Mouse (Mus musculus) hindbrain, embryonic 14.5 days (tissue): ENCODE measurements at regions not wholly inside any gene's neighbourhood (a gene's known extent, or its start where the extent isn't known, plus 50 kb on each side); places are given as distances from the start of the nearest gene placed in this dataset.

Experiments
- ATAC-seq: fragments of 200-750 bp; cut with Nextera tagmentation; 2 replicates; pipeline ENCODE4 v1.8.0; 2017; ENCODE audit warnings: moderate number of reproducible peaks, mild to moderate bottlenecking, moderate TSS enrichment, moderate library complexity; ENCODE audit not compliant: low FRiP score
- DNase-seq: peaks from one replicate; pipeline ENCODE4 v3.0.0-alpha.2; 2015; ENCODE audit warnings: low spot score
- H3K27ac ChIP-seq: fragments of 300-500 bp; sonication (generic); 2 replicates; pipeline ENCODE4 v1.5.1; 2014; ENCODE audit warnings: mild to moderate bottlenecking, moderate library complexity
- H3K27me3 ChIP-seq: fragments of 300-500 bp; sonication (generic); 2 replicates; pipeline ENCODE4 v1.6.1; 2014; ENCODE audit warnings: mild to moderate bottlenecking, low read length, mixed read lengths; ENCODE audit not compliant: control insufficient read depth, insufficient read depth
- H3K36me3 ChIP-seq: fragments of 300-500 bp; sonication (generic); replicated peaks from 2 replicates; pipeline ENCODE4 v1.6.1; 2014; ENCODE audit not compliant: control insufficient read depth, insufficient read depth
- H3K4me1 ChIP-seq: fragments of 300-500 bp; sonication (generic); replicated peaks from 2 replicates; pipeline ENCODE4 v1.6.1; 2014; ENCODE audit warnings: antibody characterized with exemption, low read length, mixed read lengths; ENCODE audit not compliant: control insufficient read depth, insufficient read depth
- H3K4me2 ChIP-seq: fragments of 300-500 bp; sonication (generic); replicated peaks from 2 replicates; pipeline ENCODE4 v1.6.1; 2014; ENCODE audit warnings: mild to moderate bottlenecking, moderate library complexity
- H3K4me3 ChIP-seq: fragments of 300-500 bp; sonication (generic); replicated peaks from 2 replicates; pipeline ENCODE4 v1.5.1; 2014; ENCODE audit warnings: mild to moderate bottlenecking, low read length
- H3K9ac ChIP-seq: fragments of 300-500 bp; sonication (generic); 2 replicates; pipeline ENCODE4 v1.6.1; 2014
- H3K9me3 ChIP-seq: fragments of 300-500 bp; sonication (generic); 2 replicates; pipeline ENCODE4 v1.6.1; 2016; ENCODE audit warnings: low read length; ENCODE audit not compliant: control insufficient read depth
- WGBS: fragments of 180-500 bp; shearing (Covaris S2); extraction: QIAGEN DNeasy Blood & Tissue Kit; methylation state at CpG from one replicate; pipeline ENCODE4 v1.1.7; 2014; 5-methylcytosine and 5-hydroxymethylcytosine counted together

DNA sequence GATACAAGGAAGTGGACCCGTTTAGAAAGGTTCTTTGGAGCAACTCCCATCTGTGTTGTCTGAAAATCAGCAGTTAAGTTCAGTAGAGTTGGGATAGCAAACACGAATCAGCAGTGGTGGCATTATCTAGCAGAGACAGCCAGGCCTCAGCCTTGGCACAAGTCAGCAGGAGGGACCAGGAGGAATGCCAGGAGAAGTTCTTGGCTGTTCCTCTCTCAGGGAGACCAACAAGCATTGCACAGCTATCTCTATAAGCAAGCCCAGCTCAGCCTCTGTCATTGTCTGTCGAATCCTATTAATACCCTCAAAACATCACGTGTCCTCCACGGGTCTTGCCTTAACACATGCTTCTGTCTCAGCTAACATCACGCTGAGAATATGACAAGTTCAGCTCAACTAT, 219.8 kb downstream of the Gm19935 start:
- ATAC-seq (no peak), DNase-seq (no peak)
- H3K4me2 ChIP-seq = no peak overlapping the region
- H3K27ac ChIP-seq = no peak overlapping the region
- 94% methylated on average over 6 of the region's 6 CpGs for WGBS
- no peak overlapping the region for H3K4me3 ChIP-seq
- H3K36me3 ChIP-seq = no peaks in the 10 kb centered on the region
- H3K4me1 ChIP-seq = no peaks in the 10 kb centered on the region
- H3K9me3 ChIP-seq = no peaks in the 10 kb centered on the region
- H3K27me3 ChIP-seq = no peaks in the 10 kb centered on the region
- no peak overlapping the region for H3K9ac ChIP-seq

GRCm38 (mm10) chr8:90579426-90579825, 231.3 kb upstream of the Tox3 start:
- H3K4me3 ChIP-seq = no peak overlapping the region
- no peaks in the 10 kb centered on the region for H3K36me3 ChIP-seq
- no peak for ATAC-seq
- no peak for DNase-seq
- no peak overlapping the region for H3K27ac ChIP-seq
- no peaks in the 10 kb centered on the region for H3K4me1 ChIP-seq
- no peak overlapping the region for H3K4me2 ChIP-seq
- no peaks in the 10 kb centered on the region for H3K27me3 ChIP-seq
- H3K9ac ChIP-seq = no peak overlapping the region
- 88% methylated on average over 4 of the region's 4 CpGs for WGBS
- H3K9me3 ChIP-seq = no peaks in the 10 kb centered on the region

DNA sequence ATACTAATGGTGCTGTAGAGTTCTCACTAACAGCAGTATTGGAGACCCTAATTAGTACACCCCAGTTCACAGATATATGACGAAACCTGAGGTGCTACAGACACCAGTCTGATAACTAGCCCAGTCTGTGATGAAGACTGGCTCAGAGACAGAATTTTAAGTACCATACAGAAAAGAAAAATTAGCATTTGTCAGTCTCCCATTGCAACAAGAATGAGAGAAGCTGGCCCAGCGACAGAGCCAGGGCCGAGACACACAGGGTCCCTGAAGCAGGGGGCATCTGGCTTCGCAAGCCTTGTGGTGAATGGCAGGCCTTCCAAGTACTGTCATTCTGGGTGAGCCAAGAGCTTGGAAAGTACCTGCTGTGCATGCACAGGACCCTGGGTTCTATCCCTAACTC, 228.8 kb upstream of the Tox3 start:
- Histone ChIP-seq H3K9ac (no peak overlapping the region), H3K4me2 (no peak overlapping the region), H3K36me3 (no peaks in the 10 kb centered on the region), H3K4me3 (no peak overlapping the region), H3K9me3 (no peaks in the 10 kb centered on the region), H3K27ac (no peak overlapping the region), H3K4me1 (no peaks in the 10 kb centered on the region), H3K27me3 (no peaks in the 10 kb centered on the region)
- peak; percentile 27; the same call in 1 of the 2 replicates for ATAC-seq
- no peak for DNase-seq
- 51% methylated on average over 4 of the region's 4 CpGs for WGBS

- Histone ChIP-seq H3K27ac (no peak overlapping the region), H3K9me3 (no peaks in the 10 kb centered on the region), H3K4me1 (no peaks in the 10 kb centered on the region), H3K27me3 (no peaks in the 10 kb centered on the region), H3K4me3 (no peak overlapping the region), H3K9ac (no peak overlapping the region), H3K36me3 (no peaks in the 10 kb centered on the region), H3K4me2 (no peak overlapping the region)
- ATAC-seq (no peak), DNase-seq (no peak)
- 74% methylated on average over 3 of the region's 3 CpGs for whole genome bisulfite sequencing
These were observed 226.5 kb upstream of the Tox3 start for GRCm38 (mm10) chr8:90574676-90575075.

GRCm38 (mm10) chr8:90556079-90556427, 207.9 kb upstream of the Tox3 start:
- H3K36me3 ChIP-seq = no peaks in the 10 kb centered on the region
- no peaks in the 10 kb centered on the region; the same call in 1 of the 2 replicates for H3K4me1 ChIP-seq
- no peaks in the 10 kb centered on the region for H3K27me3 ChIP-seq
- no peak overlapping the region for H3K9ac ChIP-seq
- no peak overlapping the region for H3K27ac ChIP-seq
- WGBS = 65% methylated on average over 7 of the region's 7 CpGs
- no peak overlapping the region for H3K4me3 ChIP-seq
- DNase-seq = no peak
- no peak overlapping the region for H3K4me2 ChIP-seq
- ATAC-seq = no peak
- no peaks in the 10 kb centered on the region for H3K9me3 ChIP-seq

DNA sequence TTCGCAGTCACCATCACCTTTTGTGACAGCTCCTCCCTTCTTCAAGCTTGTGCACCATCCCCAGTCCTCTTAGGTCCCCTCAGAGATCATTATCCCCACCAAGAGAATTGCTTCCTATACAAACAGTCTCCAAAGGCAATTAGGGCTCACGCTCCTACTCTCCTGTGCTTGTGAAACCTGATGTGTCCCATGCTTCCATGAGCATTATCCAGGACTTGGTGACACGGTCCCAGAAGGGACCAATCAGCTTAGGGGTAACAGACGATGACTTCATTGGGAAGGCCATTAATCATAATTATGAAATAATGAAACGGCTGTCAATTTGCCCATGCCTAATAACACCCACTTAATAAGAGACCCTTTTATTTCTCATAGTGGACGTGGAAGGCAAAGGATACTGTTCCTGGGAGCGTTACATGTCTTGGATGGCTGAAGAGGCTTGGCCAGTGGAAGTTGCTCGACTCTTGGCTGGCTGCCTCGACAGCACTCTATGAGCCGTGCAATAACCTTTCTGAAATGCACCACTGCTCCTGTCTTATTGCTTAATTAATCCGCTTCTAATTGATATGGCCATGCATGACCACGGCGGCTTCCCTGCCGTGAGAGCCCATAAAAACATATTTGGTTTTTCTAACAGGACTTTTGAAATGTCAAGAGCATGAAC, 207.4 kb upstream of the Tox3 start:
- H3K27ac ChIP-seq = no peak overlapping the region
- H3K27me3 ChIP-seq = no peaks in the 10 kb centered on the region
- H3K9me3 ChIP-seq = no peaks in the 10 kb centered on the region
- 48% methylated on average over 14 of the region's 14 CpGs for WGBS
- no peak for DNase-seq
- no peak overlapping the region for H3K4me3 ChIP-seq
- no peaks in the 10 kb centered on the region; the same call in 1 of the 2 replicates for H3K4me1 ChIP-seq
- H3K36me3 ChIP-seq = no peaks in the 10 kb centered on the region
- ATAC-seq = peak; percentile 11; the same call in 1 of the 2 replicates
- H3K4me2 ChIP-seq = no peak overlapping the region
- no peak overlapping the region for H3K9ac ChIP-seq

- Histone ChIP-seq H3K27ac (no peak overlapping the region), H3K9ac (no peak overlapping the region), H3K36me3 (no peaks in the 10 kb centered on the region), H3K4me3 (no peak overlapping the region), H3K4me1 (peaks cover 4% of the 10 kb centered on the region; the same call in 1 of the 2 replicates), H3K9me3 (no peaks in the 10 kb centered on the region), H3K4me2 (no peak overlapping the region), H3K27me3 (no peaks in the 10 kb centered on the region)
- ATAC-seq (no peak), DNase-seq (no peak)
- WGBS = 79% methylated on average over 3 of the region's 3 CpGs
These were observed 199.1 kb upstream of the Tox3 start for GRCm38 (mm10) chr8:90547276-90547675.

DNA sequence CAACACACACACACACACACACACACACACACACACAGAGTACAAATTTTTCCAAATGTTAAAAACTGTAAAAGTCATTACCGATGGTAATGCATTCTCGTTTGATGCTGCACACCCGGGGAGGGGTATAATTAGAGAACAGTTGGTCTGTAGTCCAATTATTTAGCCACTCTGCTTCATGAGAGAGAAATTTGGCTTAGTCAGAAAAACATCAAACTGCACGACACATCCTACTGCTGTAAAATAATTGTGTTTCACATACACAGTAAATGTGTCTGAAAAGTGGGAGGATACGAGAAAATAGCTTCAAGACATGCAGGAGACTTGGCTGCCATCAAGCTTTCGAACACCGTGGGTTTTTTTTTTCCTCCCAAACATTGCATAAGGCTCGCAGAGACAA, 194.5 kb upstream of the Tox3 start:
- 38% methylated on average over 8 of the region's 8 CpGs for WGBS
- Histone ChIP-seq H3K4me1 (peaks cover 11% of the 10 kb centered on the region; the same call in 1 of the 2 replicates), H3K4me2 (no peak overlapping the region), H3K9ac (no peak overlapping the region), H3K4me3 (no peak overlapping the region), H3K27ac (no peak overlapping the region), H3K9me3 (no peaks in the 10 kb centered on the region), H3K27me3 (no peaks in the 10 kb centered on the region), H3K36me3 (no peaks in the 10 kb centered on the region)
- no peak for DNase-seq
- no peak for ATAC-seq

DNA sequence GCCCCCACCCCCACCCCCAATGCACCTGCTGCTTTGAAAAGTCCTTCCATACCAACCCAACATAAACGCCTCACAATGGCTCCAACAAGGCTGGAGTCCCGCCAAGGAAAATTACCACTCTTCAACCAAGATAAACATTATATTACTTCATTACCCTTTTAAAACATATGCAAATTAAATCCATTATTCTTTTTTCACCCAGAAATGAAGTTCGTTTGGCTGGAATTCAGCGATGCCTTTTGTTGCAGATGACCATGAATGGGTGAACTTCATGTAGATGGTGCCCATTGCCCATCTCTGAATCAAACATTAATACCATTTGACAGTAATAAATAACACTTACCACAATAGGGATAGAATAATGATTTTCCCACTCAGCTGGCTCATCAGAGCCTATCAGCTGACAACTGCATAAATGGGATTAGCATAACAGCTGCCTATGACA, 188.1 kb upstream of the Tox3 start:
- ATAC-seq (no peak; the same call in 1 of the 2 replicates), DNase-seq (peak; percentile 36)
- Histone ChIP-seq H3K9me3 (no peaks in the 10 kb centered on the region), H3K4me3 (no peak overlapping the region), H3K9ac (no peak overlapping the region), H3K27ac (no peak overlapping the region), H3K4me1 (no peaks in the 10 kb centered on the region), H3K4me2 (no peak overlapping the region), H3K27me3 (no peaks in the 10 kb centered on the region), H3K36me3 (no peaks in the 10 kb centered on the region)
- WGBS = 26% methylated on average over 4 of the region's 4 CpGs
